Mouse (Mus musculus): ENCODE measurements around the gene Gm19402. TPM values are rescaled to one million over a fixed set of nuclear protein-coding genes. Genes with fewer than 3 reads are reported as not detected.

The Gm19402 gene
- polyA plus RNA-seq, 1 experiment = not detected

DNA sequence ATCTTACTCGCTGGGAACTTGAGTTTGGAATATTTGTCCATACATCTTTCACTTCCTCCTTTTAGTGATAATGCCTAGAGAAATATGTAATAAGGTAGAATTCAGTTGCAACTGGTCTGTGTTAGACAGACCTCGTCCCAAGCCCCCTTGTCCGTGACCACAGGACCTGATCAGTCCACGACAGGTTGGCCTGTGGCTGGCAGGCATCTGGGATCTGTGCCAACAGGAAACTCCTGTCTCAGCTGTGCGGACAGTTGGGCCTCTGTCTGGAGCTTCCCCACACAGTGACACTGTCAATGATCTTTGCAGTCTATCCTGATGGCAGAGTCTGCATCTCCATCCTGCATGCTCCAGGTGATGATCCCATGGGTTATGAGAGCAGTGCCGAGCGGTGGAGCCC, 47.4 kb downstream of the Gm19402 start:
- TF ChIP-seq EP300 (IDR thresholded peaks at IDR 0.05; ENCODE audit: insufficient read depth, low read depth, low read length) (no peak), POLR2A (IDR thresholded peaks at IDR 0.05; ENCODE audit: insufficient read depth, low read length) (no peak), CTCF (IDR thresholded peaks at IDR 0.05; ENCODE audit: low read depth, low read length) (no peak)
- no peak overlapping the region for H3K4me3 ChIP-seq (ENCODE audit: low read depth, low read length)
- no peak overlapping the region for H3K27ac ChIP-seq (ENCODE audit: insufficient read depth, low read length)
- peaks cover 20% of the 10 kb centered on the region for H3K36me3 ChIP-seq (ENCODE audit: control insufficient read depth, insufficient read depth, low read length, poor library complexity, severe bottlenecking)
- H3K9ac ChIP-seq (ENCODE audit: low read depth, poor library complexity, severe bottlenecking) = no peak overlapping the region
- no peaks in the 10 kb centered on the region for H3K9me3 ChIP-seq (replicated peaks; ENCODE audit: control insufficient read depth, insufficient read depth, low read length, poor library complexity, severe bottlenecking)
- H3K27me3 ChIP-seq (ENCODE audit: control insufficient read depth, insufficient read depth, low read length, poor library complexity, severe bottlenecking) = no peaks in the 10 kb centered on the region
- no peaks in the 10 kb centered on the region for H3K4me1 ChIP-seq (ENCODE audit: control insufficient read depth, insufficient read depth, low read length)

Other genes starting within 250 kb of the Gm19402 start
- 23.2 and 24.3 TPM in 2 replicates for gene Fam207a, start 175.0 kb downstream of the Gm19402 start, polyA plus RNA-seq (2011; ENCODE audit: insufficient read depth, insufficient read length, low read depth, missing spikeins)
- gene Itgb2, start 160.5 kb downstream of the Gm19402 start, polyA plus RNA-seq (2011; ENCODE audit: insufficient read depth, insufficient read length, low read depth, missing spikeins) = 0.61 and 0.82 TPM in 2 replicates
- 83.2 and 89.6 TPM in 2 replicates for gene Pttg1ip, start 109.0 kb downstream of the Gm19402 start, polyA plus RNA-seq (2011; ENCODE audit: insufficient read depth, insufficient read length, low read depth, missing spikeins)
- gene Sumo3, start 84.7 kb downstream of the Gm19402 start, polyA plus RNA-seq (2011; ENCODE audit: insufficient read depth, insufficient read length, low read depth, missing spikeins) = 218 and 242 TPM in 2 replicates
- 50.7 and 57.6 TPM in 2 replicates for gene Gm49325, start 84.6 kb downstream of the Gm19402 start, polyA plus RNA-seq (2011; ENCODE audit: insufficient read depth, insufficient read length, low read depth, missing spikeins)
- gene Ube2g2, start 68.5 kb downstream of the Gm19402 start, polyA plus RNA-seq (2011; ENCODE audit: insufficient read depth, insufficient read length, low read depth, missing spikeins) = 40.2 and 43.2 TPM in 2 replicates
- 0.91 and 1.2 TPM in 2 replicates for gene Tspear, start 4.2 kb downstream of the Gm19402 start, polyA plus RNA-seq (2011; ENCODE audit: insufficient read depth, insufficient read length, low read depth, missing spikeins)
- gene Gm9508, start 6.5 kb upstream of the Gm19402 start, polyA plus RNA-seq (2011; ENCODE audit: insufficient read depth, insufficient read length, low read depth, missing spikeins) = not detected in 2 replicates
- gene Gm10272, start 15.9 kb upstream of the Gm19402 start, polyA plus RNA-seq (2011; ENCODE audit: insufficient read depth, insufficient read length, low read depth, missing spikeins) = not detected in 2 replicates
- gene Gm10024, start 20.7 kb upstream of the Gm19402 start, polyA plus RNA-seq (2011; ENCODE audit: insufficient read depth, insufficient read length, low read depth, missing spikeins) = not detected in 2 replicates
- gene Gm10142, start 25.1 kb upstream of the Gm19402 start, polyA plus RNA-seq (2011; ENCODE audit: insufficient read depth, insufficient read length, low read depth, missing spikeins) = not detected in 2 replicates
- not detected in 2 replicates for gene Krtap12-1, start 29.8 kb upstream of the Gm19402 start, polyA plus RNA-seq (2011; ENCODE audit: insufficient read depth, insufficient read length, low read depth, missing spikeins)
- gene Gm10100, start 35.7 kb upstream of the Gm19402 start, polyA plus RNA-seq (2011; ENCODE audit: insufficient read depth, insufficient read length, low read depth, missing spikeins) = not detected in 2 replicates
- not detected in 2 replicates for gene Gm18596, start 51.9 kb upstream of the Gm19402 start, polyA plus RNA-seq (2011; ENCODE audit: insufficient read depth, insufficient read length, low read depth, missing spikeins)
- gene Gm9736, start 60.6 kb upstream of the Gm19402 start, polyA plus RNA-seq (2011; ENCODE audit: insufficient read depth, insufficient read length, low read depth, missing spikeins) = not detected in 2 replicates
- not detected in 2 replicates for gene Gm3233, start 68.9 kb upstream of the Gm19402 start, polyA plus RNA-seq (2011; ENCODE audit: insufficient read depth, insufficient read length, low read depth, missing spikeins)
- not detected in 2 replicates for gene Gm3238, start 80.6 kb upstream of the Gm19402 start, polyA plus RNA-seq (2011; ENCODE audit: insufficient read depth, insufficient read length, low read depth, missing spikeins)
- gene Gm7138, start 86.2 kb upstream of the Gm19402 start, polyA plus RNA-seq (2011; ENCODE audit: insufficient read depth, insufficient read length, low read depth, missing spikeins) = not detected in 2 replicates
- not detected in 2 replicates for gene Gm3250, start 91.8 kb upstream of the Gm19402 start, polyA plus RNA-seq (2011; ENCODE audit: insufficient read depth, insufficient read length, low read depth, missing spikeins)
- gene Gm7137, start 97.4 kb upstream of the Gm19402 start, polyA plus RNA-seq (2011; ENCODE audit: insufficient read depth, insufficient read length, low read depth, missing spikeins) = not detected in 2 replicates
- not detected in 2 replicates for gene Gm9639, start 104.3 kb upstream of the Gm19402 start, polyA plus RNA-seq (2011; ENCODE audit: insufficient read depth, insufficient read length, low read depth, missing spikeins)
- gene Gm19668, start 108.4 kb upstream of the Gm19402 start, polyA plus RNA-seq (2011; ENCODE audit: insufficient read depth, insufficient read length, low read depth, missing spikeins) = not detected in 2 replicates
- not detected in 2 replicates for gene Gm9507, start 121.1 kb upstream of the Gm19402 start, polyA plus RNA-seq (2011; ENCODE audit: insufficient read depth, insufficient read length, low read depth, missing spikeins)
- not detected in 2 replicates for gene Gm2696, start 123.9 kb upstream of the Gm19402 start, polyA plus RNA-seq (2011; ENCODE audit: insufficient read depth, insufficient read length, low read depth, missing spikeins)
- gene Krtap10-4, start 136.3 kb upstream of the Gm19402 start, polyA plus RNA-seq (2011; ENCODE audit: insufficient read depth, insufficient read length, low read depth, missing spikeins) = not detected in 2 replicates
- not detected in 2 replicates for gene Krtap10-10, start 145.2 kb upstream of the Gm19402 start, polyA plus RNA-seq (2011; ENCODE audit: insufficient read depth, insufficient read length, low read depth, missing spikeins)
- gene Gm36176, start 156.0 kb upstream of the Gm19402 start, polyA plus RNA-seq (2011; ENCODE audit: insufficient read depth, insufficient read length, low read depth, missing spikeins) = not detected in 2 replicates
- not detected in 2 replicates for gene Gm10318, start 162.1 kb upstream of the Gm19402 start, polyA plus RNA-seq (2011; ENCODE audit: insufficient read depth, insufficient read length, low read depth, missing spikeins)
- gene Gm3285, start 171.2 kb upstream of the Gm19402 start, polyA plus RNA-seq (2011; ENCODE audit: insufficient read depth, insufficient read length, low read depth, missing spikeins) = not detected in 2 replicates
- 5.6 and 6.3 TPM in 2 replicates for gene Lrrc3, start 211.8 kb upstream of the Gm19402 start, polyA plus RNA-seq (2011; ENCODE audit: insufficient read depth, insufficient read length, low read depth, missing spikeins)

Data from ES-Bruce4 (cell line).